Mouse (Mus musculus) liver, postnatal 0 days (tissue): ENCODE measurements around the gene Fads3. TPM values are rescaled to one million over a fixed set of nuclear protein-coding genes. Genes with fewer than 3 reads are reported as not detected.

ENCODE experiments used
- ATAC-seq: fragments of 200-750 bp; cut with Nextera tagmentation; 2 replicates; pipeline ENCODE4 v1.8.0; 2017; ENCODE audit warnings: mild to moderate bottlenecking, moderate library complexity
- DNase-seq: peaks from one replicate; pipeline ENCODE4 v3.0.0-alpha.2; 2016
- H3K27ac ChIP-seq: fragments of 300-500 bp; sonication (generic); 2 replicates; pipeline ENCODE4 v1.5.1; 2014; ENCODE audit warnings: antibody characterized with exemption, moderate library complexity, mild to moderate bottlenecking, low read depth
- H3K27me3 ChIP-seq: fragments of 300-500 bp; sonication (generic); 2 replicates; pipeline ENCODE4 v1.6.1; 2014; ENCODE audit warnings: low read length, control low read depth, mixed read lengths; ENCODE audit not compliant: insufficient read depth
- H3K36me3 ChIP-seq: fragments of 300-500 bp; sonication (generic); replicated peaks from 2 replicates; pipeline ENCODE4 v1.6.1; 2014; ENCODE audit warnings: mild to moderate bottlenecking, control low read depth, low read length, moderate library complexity, mixed read lengths; ENCODE audit not compliant: insufficient read depth
- H3K4me1 ChIP-seq: fragments of 300-500 bp; sonication (generic); 2 replicates; pipeline ENCODE4 v1.6.1; 2014; ENCODE audit warnings: antibody characterized with exemption, mild to moderate bottlenecking, control low read depth; ENCODE audit not compliant: insufficient read depth
- H3K4me2 ChIP-seq: fragments of 300-500 bp; sonication (generic); 2 replicates; pipeline ENCODE4 v1.6.1; 2014; ENCODE audit warnings: low read depth, mild to moderate bottlenecking, low read length, moderate library complexity, mixed read lengths
- H3K4me3 ChIP-seq: fragments of 300-500 bp; sonication (generic); 2 replicates; pipeline ENCODE4 v1.5.1; 2014; ENCODE audit warnings: low read depth, low read length
- H3K9ac ChIP-seq: fragments of 300-500 bp; sonication (generic); replicated peaks from 2 replicates; pipeline ENCODE4 v1.6.1; 2014; ENCODE audit warnings: mild to moderate bottlenecking, moderate library complexity
- H3K9me3 ChIP-seq: fragments of 300-500 bp; sonication (generic); 2 replicates; pipeline ENCODE4 v1.6.1; 2016; ENCODE audit warnings: mild to moderate bottlenecking, control low read depth, low read length, mixed read lengths
- CTCF ChIP-seq: sonication (generic); IDR thresholded peaks from 2 replicates; pipeline ENCODE4 v1.5.1; 2016; ENCODE audit warnings: antibody characterized with exemption, low read depth
- EP300 ChIP-seq: IDR thresholded peaks from 2 replicates; pipeline ENCODE4 v1.6.1; 2016; ENCODE audit warnings: antibody characterized with exemption, low read depth, mild to moderate bottlenecking
- WGBS: fragments of 180-500 bp; shearing (Covaris S2); extraction: QIAGEN DNeasy Blood & Tissue Kit; methylation state at CpG from one replicate; pipeline ENCODE4 v1.1.7; 2014; ENCODE audit not compliant: insufficient replicate concordance; 5-methylcytosine and 5-hydroxymethylcytosine counted together
- polyA plus RNA-seq: library from polyadenylated mRNA; unstranded; fragments of >200 nt; fragmentation: Nextera tagmentation; extraction: Ambion mirVana; gene quantifications from 2 replicates; pipeline ENCODE4 v1.2.1, GENCODE M21; 2015

The Fads3 gene
- 1.7 and 2.0 TPM in 2 replicates for polyA plus RNA-seq

DNA sequence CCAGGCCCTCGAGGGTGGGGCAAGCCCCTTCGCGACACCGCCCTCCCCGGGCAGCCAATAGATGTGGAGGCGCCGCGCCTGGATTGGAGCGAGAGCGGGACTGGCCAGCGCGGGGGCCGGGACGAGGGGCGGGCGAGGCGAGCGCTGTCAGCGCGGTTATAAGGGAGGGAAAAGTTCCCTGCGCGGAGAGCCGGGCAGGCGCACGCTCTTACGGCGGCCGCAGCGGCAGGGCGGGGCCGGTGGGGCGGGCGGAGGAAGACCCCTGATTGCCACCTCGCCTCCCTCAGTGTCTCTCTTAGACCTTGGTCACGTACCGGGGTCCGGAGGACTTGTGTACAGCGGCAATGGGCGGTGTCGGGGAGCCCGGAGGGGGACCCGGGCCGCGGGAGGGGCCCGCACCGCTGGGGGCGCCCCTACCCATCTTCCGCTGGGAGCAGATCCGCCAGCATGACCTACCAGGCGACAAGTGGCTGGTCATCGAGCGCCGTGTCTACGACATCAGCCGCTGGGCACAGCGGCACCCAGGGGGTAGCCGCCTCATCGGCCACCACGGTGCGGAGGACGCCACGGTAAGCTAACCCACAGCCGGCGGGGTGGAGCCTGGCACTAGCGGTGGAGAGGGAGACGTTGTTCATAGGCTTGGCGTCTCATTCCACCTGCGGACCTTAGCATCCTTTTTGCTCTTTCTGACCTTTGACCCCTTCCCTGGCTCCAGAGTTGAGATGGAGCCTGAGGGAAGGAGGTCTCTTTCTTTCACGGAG is at the start of gene Fads3:
Gene Fads3 (plus strand): TSS at position 182 of the 761 bp plus-strand sequence.
- H3K4me1 ChIP-seq = peaks cover 36% of the 10 kb centered on the region

DNA sequence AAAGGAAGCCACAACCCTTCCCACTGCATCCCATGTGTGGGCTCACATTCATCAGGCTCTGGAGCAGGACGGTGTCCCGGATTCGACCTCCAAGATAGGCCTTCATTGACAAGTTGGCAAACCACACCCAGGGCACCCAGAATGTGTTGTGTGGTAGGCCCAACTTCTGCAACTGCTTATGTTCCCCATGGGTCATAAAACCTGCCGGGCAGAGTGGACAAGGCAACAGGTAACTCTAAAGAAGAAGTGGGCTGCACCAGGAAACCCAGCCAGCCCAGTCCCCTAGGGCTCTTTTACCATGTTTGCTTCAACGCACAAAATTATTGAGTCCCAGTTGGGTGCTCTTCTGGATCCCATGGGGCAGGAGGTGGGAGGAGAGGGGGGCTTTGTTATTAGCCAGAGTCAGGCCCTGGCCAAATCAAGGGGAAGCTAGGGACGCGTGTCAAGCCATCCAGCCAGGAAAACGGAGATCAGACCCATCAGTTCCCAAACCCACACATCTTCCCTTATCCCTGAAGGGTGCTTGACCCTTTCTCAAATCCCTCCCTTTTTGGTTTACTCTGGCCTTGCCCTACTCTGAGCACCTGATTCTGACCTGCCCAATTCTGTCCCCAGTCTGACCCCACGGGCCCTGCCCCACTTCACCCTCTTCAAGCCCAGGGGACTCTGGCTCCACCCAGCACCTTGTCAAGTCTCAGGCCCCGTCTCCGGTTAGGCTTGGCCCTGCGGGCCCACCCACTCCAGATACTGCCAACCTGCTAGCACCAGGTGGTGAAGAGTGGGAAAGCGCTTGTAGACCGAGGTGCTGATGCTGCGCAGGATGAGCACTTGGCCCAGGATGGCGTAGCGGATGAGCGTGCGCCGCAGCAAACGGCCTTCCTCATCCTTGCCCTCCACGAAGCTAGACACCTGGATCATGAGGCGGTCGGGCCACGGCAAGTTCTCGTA is 49.1 kb upstream of the Fads3 start:
- H3K4me2 ChIP-seq = peak overlapping the region; percentile 16
- TF ChIP-seq EP300 (no peak), CTCF (no peak)
- H3K9ac ChIP-seq = no peak overlapping the region
- H3K4me3 ChIP-seq = no peak overlapping the region
- no peak overlapping the region for H3K27ac ChIP-seq
- DNase-seq (no peak), ATAC-seq (no peak)
- WGBS = 59% methylated on average over 26 of the region's 26 CpGs
- no peaks in the 10 kb centered on the region for H3K9me3 ChIP-seq
- no peaks in the 10 kb centered on the region for H3K36me3 ChIP-seq
- H3K4me1 ChIP-seq = peaks cover 14% of the 10 kb centered on the region
- no peaks in the 10 kb centered on the region for H3K27me3 ChIP-seq

More for the DNA sequence above, at the start of gene Fads3:
- Histone ChIP-seq H3K4me2 (peak within 1 kb of the TSS; percentile 96), H3K27me3 (no peaks in the 10 kb centered on the region), H3K27ac (no peak within 1 kb of the TSS), H3K4me3 (peak within 1 kb of the TSS; percentile 60), H3K9ac (peak within 1 kb of the TSS; percentile 65), H3K36me3 (0 out of 2 replicates have a peak, but pooled peaks cover under 1% of the 10 kb centered on the region), H3K9me3 (no peaks in the 10 kb centered on the region)
- ATAC-seq = peak; percentile 78
- DNase-seq = peak; percentile 77
- TF ChIP-seq EP300 (no peak), CTCF (peak; percentile 22; the same call in 1 of the 2 replicates)
- under 1% methylated on average over 60 of the region's 69 CpGs for WGBS

DNA sequence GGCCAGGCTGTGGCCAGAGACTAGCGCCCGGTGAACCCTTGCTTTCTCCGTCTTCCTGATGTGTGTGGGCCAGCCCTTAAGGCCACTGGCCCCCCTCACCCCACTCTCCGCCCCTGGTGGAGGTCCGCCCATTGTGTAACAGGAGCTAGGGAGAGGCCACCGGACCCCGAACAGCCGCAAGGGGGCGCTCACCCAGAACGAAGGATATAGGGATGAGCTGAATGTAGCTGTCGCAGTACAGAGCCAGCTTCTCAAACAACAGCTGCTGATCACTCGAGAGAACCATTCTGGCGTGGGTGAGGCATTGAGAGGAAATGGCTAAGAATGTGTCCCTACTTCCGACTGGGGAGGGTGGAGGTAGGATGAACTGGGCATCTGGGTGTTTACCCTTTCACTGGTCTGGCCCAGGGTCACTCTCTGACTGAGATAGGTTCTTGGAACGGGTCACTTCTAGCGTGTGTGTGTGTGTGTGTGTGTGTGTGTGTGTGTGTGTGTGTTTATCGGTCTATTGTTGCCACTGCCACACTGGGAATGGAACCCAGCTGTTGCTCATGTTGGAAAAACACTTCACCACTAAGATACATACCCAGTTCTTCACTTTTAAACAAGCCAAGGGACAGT is 48.2 kb upstream of the Fads3 start:
- Histone ChIP-seq H3K27ac (no peak overlapping the region), H3K36me3 (no peaks in the 10 kb centered on the region), H3K9me3 (no peaks in the 10 kb centered on the region), H3K27me3 (no peaks in the 10 kb centered on the region), H3K4me3 (no peak overlapping the region), H3K4me1 (peaks cover 14% of the 10 kb centered on the region), H3K4me2 (peak overlapping the region; percentile 16), H3K9ac (no peak overlapping the region)
- no peak for TF ChIP-seq EP300
- peak; percentile 88 for TF ChIP-seq CTCF
- 9% methylated on average over 17 of the region's 17 CpGs for WGBS
- ATAC-seq = peak; percentile 79
- DNase-seq = peak; percentile 90

DNA sequence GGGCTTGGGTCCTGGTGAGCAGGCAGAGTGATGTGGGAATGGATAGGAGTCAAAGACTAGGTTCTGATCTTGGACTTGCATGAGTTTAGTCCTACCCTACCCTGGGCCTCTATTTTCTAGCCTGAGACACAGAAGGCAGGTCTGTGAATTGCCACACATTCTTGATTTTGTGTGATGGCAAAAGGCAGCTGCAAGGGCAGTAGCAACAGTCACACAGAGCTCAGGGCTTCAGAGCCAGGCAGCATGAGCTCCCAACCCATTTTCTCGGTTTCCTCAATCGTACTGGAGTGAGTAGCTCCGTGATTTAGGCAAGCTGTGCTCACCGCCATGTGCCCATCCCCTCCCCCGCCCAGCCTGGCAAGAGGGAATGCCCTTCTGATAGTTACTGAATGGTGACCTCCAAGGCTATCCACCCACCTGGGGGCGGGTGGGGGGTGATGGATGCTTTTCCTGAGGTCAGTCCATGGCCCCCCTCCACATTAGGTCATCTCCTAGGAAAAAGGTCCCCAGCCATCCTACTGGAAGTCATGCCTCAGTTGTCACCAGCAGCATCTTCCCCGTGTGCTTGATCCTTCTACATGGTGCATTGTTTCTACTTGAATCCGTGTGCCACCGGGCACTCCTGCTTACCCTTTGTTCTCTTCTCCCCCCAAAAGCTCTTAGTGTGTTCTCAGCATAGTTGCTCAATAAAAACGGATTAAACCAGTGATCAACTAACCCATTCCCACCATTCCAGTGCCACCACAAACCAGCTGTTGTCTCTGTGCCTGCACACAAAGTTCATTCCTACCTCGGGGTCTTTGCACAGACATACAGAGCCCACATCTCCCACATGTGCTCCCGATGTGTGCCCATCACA is 43.9 kb upstream of the Fads3 start:
- no peak overlapping the region for H3K9ac ChIP-seq
- no peak for DNase-seq
- no peak for TF ChIP-seq EP300
- no peak for TF ChIP-seq CTCF
- no peaks in the 10 kb centered on the region for H3K36me3 ChIP-seq
- H3K4me1 ChIP-seq = no peaks in the 10 kb centered on the region
- WGBS = 73% methylated on average over 12 of the region's 12 CpGs
- ATAC-seq = no peak
- H3K4me3 ChIP-seq = no peak overlapping the region
- H3K27me3 ChIP-seq = no peaks in the 10 kb centered on the region
- no peak overlapping the region for H3K27ac ChIP-seq
- 0 out of 2 replicates have a peak, but pooled peaks cover 2% of the 10 kb centered on the region for H3K9me3 ChIP-seq
- H3K4me2 ChIP-seq = no peak overlapping the region

DNA sequence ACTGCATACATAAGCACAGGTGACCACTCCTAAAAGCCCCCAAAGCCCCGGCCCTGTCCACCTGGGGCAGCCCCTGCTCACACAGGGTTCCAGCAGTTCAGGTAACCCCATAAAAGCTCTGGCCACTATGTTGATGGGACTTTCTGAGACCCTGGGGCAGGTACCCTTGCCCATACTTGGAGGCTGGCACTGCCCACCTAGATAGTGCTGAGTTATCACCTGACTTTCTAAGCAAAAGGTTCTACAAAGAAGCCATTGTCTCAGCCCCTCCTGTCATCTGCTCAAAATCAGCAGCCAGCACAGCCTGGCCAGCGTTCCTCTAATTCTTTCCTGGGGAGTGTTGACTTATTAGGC is 43.3 kb upstream of the Fads3 start:
- ATAC-seq = no peak

More for the DNA sequence above, 43.3 kb upstream of the Fads3 start:
- Histone ChIP-seq H3K4me2 (no peak overlapping the region), H3K9me3 (0 out of 2 replicates have a peak, but pooled peaks cover 3% of the 10 kb centered on the region), H3K4me3 (no peak overlapping the region), H3K27ac (no peak overlapping the region), H3K4me1 (no peaks in the 10 kb centered on the region), H3K27me3 (no peaks in the 10 kb centered on the region), H3K36me3 (no peaks in the 10 kb centered on the region), H3K9ac (no peak overlapping the region)
- WGBS = 73% methylated on average over 2 of the region's 2 CpGs
- no peak for DNase-seq
- TF ChIP-seq EP300 (no peak), CTCF (no peak)
